ENCODE assay signal across 19 mouse cellular contexts in genomic region chr9:123980858-123981475, GRCm38 (mm10). TPM values are rescaled to one million over a fixed set of nuclear protein-coding genes. Genes with fewer than 3 reads are reported as not detected.
"Had no signal": no experiment of that assay in that cellular context is flagged by ENCODE, and none has a peak within 500 bp of the region (broad histone marks: within the 10 kb centered on the region; RNA-seq: fewer than 3 reads in every experiment).

No protein-coding gene starts in this region.

RNA-seq across cellular contexts. Expression of gene Ccr1l1, which starts 2.8 kb away (rescaled TPM):
- total RNA-seq: layer of hippocampus, adult 18-20 months; layer of hippocampus, postnatal 14 days; left cerebral cortex, adult 8-10 months; left cerebral cortex, postnatal 14 days; left cerebral cortex, postnatal 4 days; monocyte, adult 5-6 weeks had no signal
- polyA plus RNA-seq: intestine, embryonic 16.5 days; kidney, embryonic 16.5 days; limb, embryonic 12.5 days; limb, embryonic 15.5 days; lung, embryonic 15.5 days; midbrain, embryonic 10.5 days; midbrain, embryonic 13.5 days; midbrain, embryonic 16.5 days; myocyte; neural tube, embryonic 13.5 days; small intestine, adult 2 months; stomach, embryonic 16.5 days; testis, adult 2 months had no signal

RNA-seq across cellular contexts. Expression of gene Ccr1, which starts 12.5 kb away (rescaled TPM):
- polyA plus RNA-seq: myocyte had no signal

RNA-seq across cellular contexts. Expression of gene Ccr3, which starts 40.8 kb away (rescaled TPM):
- total RNA-seq: layer of hippocampus, adult 18-20 months; layer of hippocampus, postnatal 14 days; left cerebral cortex, adult 8-10 months; left cerebral cortex, postnatal 4 days had no signal
- polyA plus RNA-seq: kidney, embryonic 16.5 days; limb, embryonic 12.5 days; limb, embryonic 15.5 days; midbrain, embryonic 10.5 days; midbrain, embryonic 13.5 days; midbrain, embryonic 16.5 days; myocyte; neural tube, embryonic 13.5 days had no signal
